Mouse (Mus musculus): ENCODE results near the gene H2al1b. TPM values are rescaled to one million over a fixed set of nuclear protein-coding genes. Genes with fewer than 3 reads are reported as not detected.
"Not testable (repeated sequence)": the region's sequence is repeated elsewhere in the genome, so short reads cannot be mapped to it uniquely, and the experiment has no call there.

The H2al1b gene
- total and polyA plus RNA-seq, 2 experiments from 2014 or later, result not detected

- not testable (repeated sequence) for H3K27me3 ChIP-seq (ENCODE audit: insufficient read depth, low read length); ATAC-seq (ENCODE audit: low FRiP score); H3K36me3 ChIP-seq (ENCODE audit: insufficient read depth, low read length); H3K4me3 ChIP-seq (ENCODE audit: low read depth, low read length); H3K27ac ChIP-seq (ENCODE audit: low read depth, low read length); H3K9ac ChIP-seq (replicated peaks; ENCODE audit: low read length, poor library complexity, severe bottlenecking); H3K4me1 ChIP-seq (ENCODE audit: insufficient read depth, low read length); H3K4me2 ChIP-seq (ENCODE audit: low read depth, low read length, poor library complexity, severe bottlenecking); DNase-seq (ENCODE audit: low spot score); H3K9me3 ChIP-seq (ENCODE audit: low read length)
- WGBS, result no CpG with 5 or more reads among the region's 3 CpGs
These were observed 9.4 kb downstream of the H2al1b start, which contains the start of gene H2al1e for GRCm38 (mm10) chrX:11311634-11312033. TSS of gene H2al1e (plus strand) at chrX:11311934.

- not testable (repeated sequence) for H3K4me2 ChIP-seq (ENCODE audit: low read depth, low read length, poor library complexity, severe bottlenecking); H3K9ac ChIP-seq (replicated peaks; ENCODE audit: low read length, poor library complexity, severe bottlenecking); ATAC-seq (ENCODE audit: low FRiP score); DNase-seq (ENCODE audit: low spot score); H3K27me3 ChIP-seq (ENCODE audit: insufficient read depth, low read length); H3K4me3 ChIP-seq (ENCODE audit: low read depth, low read length); H3K27ac ChIP-seq (ENCODE audit: low read depth, low read length); H3K36me3 ChIP-seq (ENCODE audit: insufficient read depth, low read length); H3K4me1 ChIP-seq (ENCODE audit: insufficient read depth, low read length); H3K9me3 ChIP-seq (ENCODE audit: low read length)
- WGBS, result no CpG with 5 or more reads among the region's 6 CpGs
These were observed 12.6 kb downstream of the H2al1b start, which contains the start of gene H2al1f for GRCm38 (mm10) chrX:11314858-11315257. TSS of gene H2al1f (plus strand) at chrX:11315158.

GRCm38 (mm10) chrX:11317956-11318355 is 15.7 kb downstream of the H2al1b start, which contains the start of gene H2al1g:
TSS of gene H2al1g (plus strand) at chrX:11318256.
- H3K4me3 ChIP-seq (ENCODE audit: low read depth, low read length); H3K9me3 ChIP-seq (ENCODE audit: low read length); H3K4me2 ChIP-seq (ENCODE audit: low read depth, low read length, poor library complexity, severe bottlenecking); H3K27me3 ChIP-seq (ENCODE audit: insufficient read depth, low read length); H3K9ac ChIP-seq (replicated peaks; ENCODE audit: low read length, poor library complexity, severe bottlenecking); H3K4me1 ChIP-seq (ENCODE audit: insufficient read depth, low read length); DNase-seq (ENCODE audit: low spot score); H3K36me3 ChIP-seq (ENCODE audit: insufficient read depth, low read length); ATAC-seq (ENCODE audit: low FRiP score); H3K27ac ChIP-seq (ENCODE audit: low read depth, low read length): not testable (repeated sequence)
- WGBS, result no CpG with 5 or more reads among the region's 3 CpGs

- not testable (repeated sequence) for ATAC-seq (ENCODE audit: low FRiP score); H3K9ac ChIP-seq (replicated peaks; ENCODE audit: low read length, poor library complexity, severe bottlenecking); H3K27ac ChIP-seq (ENCODE audit: low read depth, low read length); DNase-seq (ENCODE audit: low spot score); H3K9me3 ChIP-seq (ENCODE audit: low read length); H3K27me3 ChIP-seq (ENCODE audit: insufficient read depth, low read length); H3K36me3 ChIP-seq (ENCODE audit: insufficient read depth, low read length); H3K4me1 ChIP-seq (ENCODE audit: insufficient read depth, low read length); H3K4me2 ChIP-seq (ENCODE audit: low read depth, low read length, poor library complexity, severe bottlenecking); H3K4me3 ChIP-seq (ENCODE audit: low read depth, low read length)
- whole genome bisulfite sequencing, result no CpG with 5 or more reads among the region's 6 CpGs
These were observed 19.0 kb downstream of the H2al1b start, which contains the start of gene H2al1h for GRCm38 (mm10) chrX:11321192-11321591. TSS of gene H2al1h (plus strand) at chrX:11321492.

GRCm38 (mm10) chrX:11324359-11324758 is 22.1 kb downstream of the H2al1b start, which contains the start of gene H2al1i:
TSS of gene H2al1i (plus strand) at chrX:11324659.
- not testable (repeated sequence) for H3K9me3 ChIP-seq (ENCODE audit: low read length); ATAC-seq (ENCODE audit: low FRiP score); H3K4me1 ChIP-seq (ENCODE audit: insufficient read depth, low read length); H3K36me3 ChIP-seq (ENCODE audit: insufficient read depth, low read length); H3K9ac ChIP-seq (replicated peaks; ENCODE audit: low read length, poor library complexity, severe bottlenecking); DNase-seq (ENCODE audit: low spot score); H3K4me3 ChIP-seq (ENCODE audit: low read depth, low read length); H3K4me2 ChIP-seq (ENCODE audit: low read depth, low read length, poor library complexity, severe bottlenecking); H3K27ac ChIP-seq (ENCODE audit: low read depth, low read length); H3K27me3 ChIP-seq (ENCODE audit: insufficient read depth, low read length)
- no CpG with 5 or more reads among the region's 5 CpGs for WGBS

GRCm38 (mm10) chrX:11327522-11327921 is 25.3 kb downstream of the H2al1b start, which contains the start of gene H2al1j:
TSS of gene H2al1j (plus strand) at chrX:11327822.
- H3K27ac ChIP-seq (ENCODE audit: low read depth, low read length); H3K4me2 ChIP-seq (ENCODE audit: low read depth, low read length, poor library complexity, severe bottlenecking); H3K4me1 ChIP-seq (ENCODE audit: insufficient read depth, low read length); H3K36me3 ChIP-seq (ENCODE audit: insufficient read depth, low read length); ATAC-seq (ENCODE audit: low FRiP score); H3K4me3 ChIP-seq (ENCODE audit: low read depth, low read length); H3K9me3 ChIP-seq (ENCODE audit: low read length); DNase-seq (ENCODE audit: low spot score); H3K9ac ChIP-seq (replicated peaks; ENCODE audit: low read length, poor library complexity, severe bottlenecking); H3K27me3 ChIP-seq (ENCODE audit: insufficient read depth, low read length): not testable (repeated sequence)
- 97% methylated on average over 2 of the region's 2 CpGs for WGBS

Data from midbrain, postnatal 0 days (tissue).